Mouse (Mus musculus): ENCODE measurements at regions not wholly inside any gene's neighbourhood (a gene's known extent, or its start where the extent isn't known, plus 50 kb on each side); places are given as distances from the start of the nearest gene placed in this dataset.
A peak's percentile ranks its signal among the peaks of the same experiment; 100 is the strongest.

GRCm38 (mm10) chr3:124986930-124987329, 406.0 kb upstream of the 1700003H04Rik start:
- no peaks in the 10 kb centered on the region for H3K9me3 ChIP-seq
- no peak overlapping the region for H3K27ac ChIP-seq (replicated peaks)
- WGBS, result 71% methylated on average over 1 of the region's 1 CpGs
- no peaks in the 10 kb centered on the region for H3K27me3 ChIP-seq (replicated peaks; ENCODE audit: low read depth, poor library complexity, severe bottlenecking)
- no peaks in the 10 kb centered on the region for H3K36me3 ChIP-seq (replicated peaks)
- DNase-seq (ENCODE audit: low spot score), result no peak
- no peak overlapping the region for H3K4me3 ChIP-seq
- H3K4me1 ChIP-seq, result no peaks in the 10 kb centered on the region

GRCm38 (mm10) chr3:124986515-124986914, 405.6 kb upstream of the 1700003H04Rik start:
- Histone ChIP-seq H3K4me1 (no peaks in the 10 kb centered on the region), H3K27me3 (replicated peaks; ENCODE audit: low read depth, poor library complexity, severe bottlenecking) (no peaks in the 10 kb centered on the region), H3K27ac (replicated peaks) (no peak overlapping the region), H3K36me3 (replicated peaks) (no peaks in the 10 kb centered on the region), H3K4me3 (no peak overlapping the region), H3K9me3 (no peaks in the 10 kb centered on the region)
- DNase-seq (ENCODE audit: low spot score), result no peak
- WGBS, result 62% methylated on average over 3 of the region's 3 CpGs

GRCm38 (mm10) chr3:124985428-124985827, 404.5 kb upstream of the 1700003H04Rik start:
- no peaks in the 10 kb centered on the region for H3K9me3 ChIP-seq
- no peaks in the 10 kb centered on the region for H3K4me1 ChIP-seq
- WGBS, result 88% methylated on average over 5 of the region's 5 CpGs
- H3K36me3 ChIP-seq (replicated peaks), result no peaks in the 10 kb centered on the region
- H3K27ac ChIP-seq (replicated peaks), result no peak overlapping the region
- H3K4me3 ChIP-seq, result no peak overlapping the region
- no peaks in the 10 kb centered on the region for H3K27me3 ChIP-seq (replicated peaks; ENCODE audit: low read depth, poor library complexity, severe bottlenecking)
- DNase-seq (ENCODE audit: low spot score), result no peak

GRCm38 (mm10) chr3:124935147-124935849, 354.4 kb upstream of the 1700003H04Rik start:
- no peak overlapping the region for H3K4me3 ChIP-seq
- no peak for DNase-seq (ENCODE audit: low spot score)
- no peaks in the 10 kb centered on the region for H3K36me3 ChIP-seq (replicated peaks)
- H3K9me3 ChIP-seq, result no peaks in the 10 kb centered on the region
- WGBS, result 83% methylated on average over 2 of the region's 2 CpGs
- H3K4me1 ChIP-seq, result no peaks in the 10 kb centered on the region
- no peaks in the 10 kb centered on the region for H3K27me3 ChIP-seq (replicated peaks; ENCODE audit: low read depth, poor library complexity, severe bottlenecking)
- no peak overlapping the region for H3K27ac ChIP-seq (replicated peaks)

- Histone ChIP-seq H3K36me3 (replicated peaks) (no peaks in the 10 kb centered on the region), H3K27me3 (replicated peaks; ENCODE audit: low read depth, poor library complexity, severe bottlenecking) (no peaks in the 10 kb centered on the region)
- WGBS, result 89% methylated on average over 1 of the region's 1 CpGs
These were observed 351.8 kb upstream of the 1700003H04Rik start for GRCm38 (mm10) chr3:124932655-124933054.

GRCm38 (mm10) chr3:124930773-124931607, 350.1 kb upstream of the 1700003H04Rik start:
- no peaks in the 10 kb centered on the region for H3K4me1 ChIP-seq
- DNase-seq (ENCODE audit: low spot score), result peak; percentile 19
- no peak overlapping the region for H3K27ac ChIP-seq (replicated peaks)

More at GRCm38 (mm10) chr3:124932655-124933054, 351.8 kb upstream of the 1700003H04Rik start:
- Histone ChIP-seq H3K27ac (replicated peaks) (no peak overlapping the region), H3K9me3 (no peaks in the 10 kb centered on the region), H3K4me1 (no peaks in the 10 kb centered on the region), H3K4me3 (no peak overlapping the region)
- no peak for DNase-seq (ENCODE audit: low spot score)

GRCm38 (mm10) chr3:124908925-124909324, 328.0 kb upstream of the 1700003H04Rik start:
- H3K36me3 ChIP-seq (replicated peaks), result no peaks in the 10 kb centered on the region
- WGBS, result 87% methylated on average over 4 of the region's 4 CpGs
- no peaks in the 10 kb centered on the region for H3K4me1 ChIP-seq
- H3K9me3 ChIP-seq, result no peaks in the 10 kb centered on the region
- H3K27ac ChIP-seq (replicated peaks), result no peak overlapping the region
- no peak for DNase-seq (ENCODE audit: low spot score)
- no peak overlapping the region for H3K4me3 ChIP-seq
- H3K27me3 ChIP-seq (replicated peaks; ENCODE audit: low read depth, poor library complexity, severe bottlenecking), result no peaks in the 10 kb centered on the region

More at GRCm38 (mm10) chr3:124930773-124931607, 350.1 kb upstream of the 1700003H04Rik start:
- no peak overlapping the region for H3K4me3 ChIP-seq
- no peaks in the 10 kb centered on the region for H3K27me3 ChIP-seq (replicated peaks; ENCODE audit: low read depth, poor library complexity, severe bottlenecking)
- H3K36me3 ChIP-seq (replicated peaks), result no peaks in the 10 kb centered on the region
- H3K9me3 ChIP-seq, result no peaks in the 10 kb centered on the region
- 61% methylated on average over 15 of the region's 15 CpGs for WGBS
